Mouse (Mus musculus) cerebellum, adult 8-10 months (tissue): Measurements from ENCODE around the gene Itpr1.

Experiments
- DNase-seq: peaks from one replicate; pipeline ENCODE4 v3.0.0; 2022

The Itpr1 gene

DNA sequence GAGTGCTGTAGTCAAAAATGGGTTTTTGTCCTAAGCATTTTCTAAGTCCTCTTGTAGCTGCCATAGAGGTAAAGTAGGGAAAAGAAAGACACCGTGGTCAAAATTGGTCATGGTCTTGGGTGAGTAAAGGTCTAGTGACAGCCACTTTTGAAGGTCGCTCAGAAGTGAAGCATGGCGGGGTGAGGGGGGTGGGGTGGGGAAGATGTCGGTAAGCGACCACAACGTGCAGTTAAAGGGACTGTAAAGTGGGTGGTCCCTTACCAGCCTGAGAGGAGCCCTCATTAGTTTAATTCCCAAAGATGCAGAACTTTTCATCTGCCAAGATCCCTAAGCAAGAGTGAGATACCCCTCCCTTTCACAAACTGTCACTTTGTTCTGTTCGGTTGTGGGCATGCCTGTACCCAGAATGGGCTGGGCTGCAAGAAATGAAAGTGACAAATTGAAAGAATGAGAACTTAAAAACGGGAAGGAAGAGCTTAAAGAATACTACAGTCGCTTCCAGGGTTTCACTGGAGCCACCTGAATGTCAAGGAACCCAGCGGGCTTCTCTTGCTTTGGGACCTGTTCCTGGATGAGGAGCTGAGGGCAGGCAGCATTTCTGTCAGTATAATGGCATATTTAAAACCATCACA lies 1.5 kb downstream of the Itpr1 start:
- DNase-seq, result no peak

DNA sequence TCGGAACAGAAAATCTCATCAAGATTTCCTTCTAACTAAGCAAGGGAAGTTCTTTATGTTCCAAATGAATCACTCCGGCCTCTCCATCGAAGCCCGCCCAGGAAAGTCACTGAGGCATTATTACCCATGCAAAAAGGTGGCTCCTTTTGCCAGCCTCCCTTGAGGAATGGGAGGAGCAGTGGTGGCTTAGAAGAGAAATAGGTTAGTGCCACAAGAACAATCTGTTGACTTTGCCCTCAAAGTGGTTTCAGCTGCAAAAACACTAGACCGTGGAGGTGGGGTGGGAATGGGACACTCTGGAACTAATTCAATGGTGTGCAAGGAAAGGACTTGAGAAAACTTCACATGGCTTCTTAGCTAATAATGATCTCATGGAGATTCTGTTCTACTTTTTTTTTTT lies 3.2 kb downstream of the Itpr1 start:
- no peak for DNase-seq

DNA sequence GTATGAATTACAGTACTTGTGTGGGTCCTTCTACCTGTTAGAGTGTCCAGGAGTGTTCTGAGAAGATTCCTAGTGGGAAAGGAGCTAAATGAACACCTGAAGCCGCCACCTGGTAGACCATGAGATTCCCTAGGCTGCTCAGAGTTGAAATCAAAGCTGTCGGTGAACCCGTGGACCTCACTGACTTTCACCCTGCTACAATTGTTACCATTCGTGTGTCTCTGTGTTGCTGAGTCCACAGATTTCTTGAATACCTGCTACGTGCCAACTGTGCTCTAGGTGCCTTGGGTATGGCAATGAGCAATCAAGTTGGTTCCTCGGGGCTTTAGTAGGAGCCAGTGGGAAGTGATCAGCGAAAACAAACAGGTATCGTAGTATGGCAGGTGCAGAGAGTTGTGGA lies 3.9 kb downstream of the Itpr1 start:
- no peak for DNase-seq

DNA sequence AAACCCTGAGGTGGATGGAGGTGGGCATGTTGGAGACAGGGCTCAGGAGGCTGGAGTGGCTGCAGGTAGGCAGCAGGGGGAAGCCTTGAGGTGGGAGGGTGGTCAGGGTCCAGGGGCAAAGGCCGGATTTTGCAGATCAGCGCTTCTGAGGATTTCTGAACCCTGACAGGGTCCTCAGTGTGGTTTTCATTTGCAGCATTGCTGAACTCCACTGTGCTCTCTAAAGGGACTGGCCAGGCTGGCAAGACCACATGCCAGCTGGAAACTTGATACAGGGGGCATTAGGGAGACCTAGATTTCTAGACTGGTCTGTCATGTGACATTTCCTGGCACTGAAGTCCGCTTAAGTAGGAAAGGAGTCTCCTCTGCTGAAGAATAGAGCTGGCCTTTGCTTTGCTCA lies 5.1 kb downstream of the Itpr1 start:
- DNase-seq, result no peak

DNA sequence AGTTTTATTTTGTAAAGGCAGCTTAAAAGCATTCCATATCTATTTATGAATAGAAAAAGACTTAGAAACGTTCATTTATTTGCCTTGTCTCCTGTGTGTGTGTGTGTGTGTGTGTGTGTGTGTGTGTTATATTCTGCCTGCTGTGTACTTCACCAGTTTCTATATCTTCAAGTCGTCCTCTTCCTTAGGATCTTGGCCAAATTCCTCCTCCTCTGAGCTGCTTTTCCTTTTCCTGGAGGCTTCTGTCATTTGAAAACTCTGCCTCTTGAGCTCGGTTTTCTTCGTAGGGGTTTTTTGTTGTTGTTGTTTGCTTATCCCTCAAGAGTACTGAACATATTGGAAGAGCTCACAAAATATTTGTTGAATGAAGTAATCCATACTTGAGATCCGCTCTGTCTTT lies 9.5 kb downstream of the Itpr1 start:
- no peak for DNase-seq

DNA sequence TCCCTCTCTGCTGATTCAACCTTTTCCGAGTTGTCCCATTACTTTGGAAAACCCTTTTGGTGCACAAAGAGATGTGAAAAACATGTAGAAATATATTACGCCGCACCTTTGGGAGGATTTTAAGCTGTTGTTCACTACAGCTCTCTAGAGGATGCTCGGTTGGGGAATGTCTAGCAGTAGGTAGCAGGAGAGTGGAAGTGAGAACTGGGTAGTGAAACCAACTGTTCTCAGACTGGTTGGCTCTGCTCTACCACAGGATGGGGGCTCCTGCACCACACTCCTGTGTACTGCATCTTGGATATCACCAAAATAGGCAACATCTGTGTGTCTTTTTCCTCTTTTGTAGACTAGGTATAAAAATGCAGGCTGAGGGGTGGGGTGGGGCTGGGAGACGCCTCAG lies 10.0 kb downstream of the Itpr1 start:
- no peak for DNase-seq

DNA sequence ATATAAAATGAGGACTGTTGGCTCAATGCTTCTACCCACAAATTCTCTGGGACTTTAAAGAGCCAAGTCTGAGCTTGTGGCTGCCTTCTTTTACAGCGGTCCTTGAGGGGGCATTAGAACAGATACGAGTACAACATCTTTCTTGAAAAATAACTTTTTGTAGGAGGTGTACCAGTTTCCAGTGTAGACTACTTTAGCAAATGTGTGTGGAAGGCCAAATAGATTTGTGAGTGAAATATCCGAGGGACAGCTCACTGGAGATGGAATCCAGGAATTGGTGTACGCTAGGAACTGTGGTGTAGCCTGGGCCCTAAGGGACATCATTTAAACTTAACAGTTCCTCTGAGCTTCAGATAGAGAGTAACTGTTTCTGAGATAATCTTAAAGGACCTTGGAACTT lies 11.5 kb downstream of the Itpr1 start:
- no peak for DNase-seq

DNA sequence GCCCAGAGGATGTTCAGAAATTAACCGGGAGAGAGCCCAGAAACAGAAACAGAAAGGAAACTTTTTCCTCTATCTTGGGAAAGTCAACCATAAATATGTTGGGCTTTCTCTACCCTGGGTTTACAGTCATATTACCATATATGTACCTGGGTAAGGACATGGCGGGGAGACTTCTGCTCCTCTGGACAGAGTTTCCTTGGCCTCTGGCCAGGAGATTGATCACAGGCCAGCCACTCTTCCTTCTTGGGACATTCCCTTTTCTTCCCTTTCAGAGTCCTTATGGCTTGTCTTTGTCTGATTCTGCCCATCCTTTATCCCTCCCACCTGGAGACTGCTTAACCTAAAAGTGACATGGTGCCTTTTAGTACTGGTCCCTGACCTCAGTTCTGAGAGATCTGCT lies 12.1 kb downstream of the Itpr1 start:
- DNase-seq, result no peak

DNA sequence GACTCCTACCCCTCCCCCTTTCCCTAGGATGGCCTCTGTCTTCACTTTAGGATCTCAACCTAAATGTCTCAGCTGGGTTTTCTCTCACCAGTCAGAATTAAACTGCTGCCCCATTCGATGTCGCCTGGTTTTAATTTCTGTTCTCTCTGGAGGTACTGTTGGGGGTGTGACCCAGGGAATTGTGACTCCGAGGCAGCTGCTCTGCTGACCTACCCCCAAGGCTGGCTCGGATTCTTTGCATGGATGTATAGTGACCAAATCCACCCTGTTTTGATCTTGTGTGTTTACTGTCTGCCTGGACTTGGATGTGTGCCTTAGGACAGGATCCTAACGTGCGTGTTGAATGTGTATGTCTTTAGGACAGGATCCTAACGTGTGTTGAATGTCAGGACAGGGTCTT lies 13.3 kb downstream of the Itpr1 start:
- no peak for DNase-seq

DNA sequence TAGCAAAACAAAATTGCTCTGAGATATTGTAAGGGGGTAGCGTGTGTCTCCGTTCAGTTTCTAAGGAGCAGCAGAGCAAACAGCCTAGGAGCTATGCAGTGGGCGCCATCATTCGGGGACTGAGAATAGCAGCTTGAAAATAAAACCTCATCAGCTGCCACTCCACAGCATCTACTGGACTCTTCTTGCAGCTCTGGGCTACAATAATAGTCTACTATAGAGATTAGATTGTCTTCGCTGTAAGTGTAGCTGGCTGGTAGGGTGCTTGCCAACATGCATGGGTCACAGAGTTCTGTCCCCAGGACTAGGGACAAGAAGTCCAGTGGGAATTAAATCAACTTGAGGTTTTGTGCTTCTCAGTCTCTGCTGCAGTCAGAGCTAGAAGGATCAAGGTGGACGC lies 14.6 kb downstream of the Itpr1 start:
- no peak for DNase-seq

DNA sequence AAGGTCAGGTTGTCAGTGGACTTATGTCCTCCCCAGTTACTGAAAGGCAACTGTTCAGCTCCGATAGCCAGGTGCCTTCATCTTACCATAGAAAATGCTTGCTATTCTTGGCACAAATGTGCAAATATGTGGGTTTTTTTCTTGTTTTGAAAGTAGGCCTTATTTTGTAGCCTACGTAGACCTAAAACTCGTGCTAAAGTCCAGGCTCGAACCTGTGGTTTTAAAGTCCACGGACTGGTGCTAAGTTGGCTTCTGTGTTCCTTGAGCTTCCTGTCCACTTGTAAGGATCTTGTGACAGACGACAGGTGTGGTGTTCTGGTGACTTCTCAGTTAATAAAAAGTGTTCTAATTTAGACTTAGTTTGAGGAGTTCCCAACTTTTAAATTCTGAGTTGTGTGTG lies 15.2 kb downstream of the Itpr1 start:
- no peak for DNase-seq

DNA sequence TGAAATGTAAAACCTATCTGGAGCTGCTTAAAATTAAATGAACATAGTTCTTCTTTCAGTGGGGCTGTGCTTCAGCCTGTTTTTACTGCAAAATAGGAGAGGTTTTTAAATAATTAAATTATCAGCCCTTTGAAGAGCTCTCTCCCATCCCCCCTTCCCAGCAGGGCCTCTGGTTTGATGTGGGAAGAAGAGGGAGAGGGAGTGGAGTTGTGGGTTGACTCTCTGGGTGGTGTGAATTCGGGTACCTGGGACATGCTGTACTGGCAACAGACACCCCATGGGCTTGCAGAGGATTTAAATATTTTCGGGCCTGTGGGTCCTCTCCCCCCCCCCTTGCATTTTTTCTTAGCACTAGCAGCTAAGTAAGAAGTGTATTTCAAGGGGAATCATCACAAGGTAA lies 15.7 kb downstream of the Itpr1 start:
- DNase-seq, result no peak

DNA sequence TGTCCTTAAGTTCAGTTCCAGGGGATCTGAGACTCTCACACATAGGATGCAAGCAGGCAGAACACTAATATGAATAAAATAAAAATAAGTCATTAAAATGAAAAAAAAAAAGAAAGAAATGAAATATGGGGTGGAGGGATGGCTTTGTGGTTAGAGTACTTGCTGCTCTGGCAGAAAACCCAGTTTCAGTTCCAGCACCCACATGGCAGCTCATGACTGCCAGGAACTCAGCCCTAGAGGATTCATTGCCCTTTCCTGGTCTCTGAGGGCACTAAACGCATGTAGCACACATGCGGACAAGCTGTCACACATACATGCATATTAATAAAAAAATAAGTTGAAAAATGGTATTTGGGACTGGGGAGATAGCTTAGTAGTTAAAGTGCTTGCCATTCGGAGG lies 17.7 kb downstream of the Itpr1 start:
- no peak for DNase-seq

DNA sequence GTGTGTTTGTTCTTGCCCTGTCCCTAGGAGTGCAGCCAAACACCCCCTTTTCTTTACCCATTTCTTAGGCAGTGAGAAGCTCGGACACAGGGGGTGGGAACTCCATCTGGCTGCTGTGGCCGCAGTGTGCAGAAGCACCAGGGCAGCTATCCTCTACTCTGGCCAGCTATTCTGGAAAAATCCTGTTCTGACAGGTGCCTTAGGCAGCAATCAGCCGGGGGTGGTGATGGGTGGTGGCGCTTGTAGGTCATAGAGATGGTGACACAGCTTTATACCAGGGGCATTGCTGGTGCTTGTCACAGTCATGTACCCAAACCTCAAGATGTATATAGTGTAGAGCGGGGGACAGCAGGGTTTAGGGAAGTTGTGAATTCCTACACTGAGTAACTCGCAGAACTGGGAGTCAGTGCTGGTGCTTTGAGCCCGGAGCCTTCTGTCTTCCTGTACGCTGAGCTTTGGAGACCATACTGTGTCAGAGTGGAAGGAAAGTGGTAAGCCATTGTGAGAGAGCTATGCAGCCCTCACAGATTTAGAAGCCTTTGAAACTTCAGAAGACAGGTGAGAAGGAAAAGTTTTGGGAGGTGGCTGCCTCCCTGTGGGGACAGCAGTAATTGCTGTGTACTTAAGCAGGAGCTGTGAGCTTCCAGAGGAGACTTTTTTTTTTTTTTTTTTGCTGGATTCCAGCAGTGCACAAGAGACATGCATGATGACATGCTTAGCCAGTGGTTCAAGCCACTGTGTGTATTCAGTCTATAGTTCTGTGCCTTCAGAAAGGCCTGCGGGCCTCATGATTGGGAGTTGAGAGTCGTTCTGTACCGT lies 19.2 kb downstream of the Itpr1 start:
- no peak for DNase-seq

DNA sequence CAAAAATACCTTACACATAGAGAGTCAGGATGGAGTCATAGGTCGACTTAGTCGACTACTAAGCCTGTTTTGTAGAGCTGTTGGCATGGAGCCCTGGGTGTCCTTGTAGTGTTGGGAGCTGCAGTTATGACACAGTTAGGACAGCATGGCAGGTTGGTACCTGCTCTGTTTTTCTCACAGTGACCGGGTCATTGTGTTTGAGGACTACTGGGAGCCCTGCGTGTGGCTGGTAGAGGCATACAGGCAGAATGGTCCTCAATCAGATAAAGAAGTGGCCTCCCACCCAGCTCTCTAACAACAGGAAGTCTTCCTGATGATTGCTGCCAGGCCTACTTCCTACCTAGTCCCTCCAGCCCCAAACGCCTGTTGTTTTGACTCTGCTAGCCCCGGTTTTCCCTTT lies 20.2 kb downstream of the Itpr1 start:
- no peak for DNase-seq

DNA sequence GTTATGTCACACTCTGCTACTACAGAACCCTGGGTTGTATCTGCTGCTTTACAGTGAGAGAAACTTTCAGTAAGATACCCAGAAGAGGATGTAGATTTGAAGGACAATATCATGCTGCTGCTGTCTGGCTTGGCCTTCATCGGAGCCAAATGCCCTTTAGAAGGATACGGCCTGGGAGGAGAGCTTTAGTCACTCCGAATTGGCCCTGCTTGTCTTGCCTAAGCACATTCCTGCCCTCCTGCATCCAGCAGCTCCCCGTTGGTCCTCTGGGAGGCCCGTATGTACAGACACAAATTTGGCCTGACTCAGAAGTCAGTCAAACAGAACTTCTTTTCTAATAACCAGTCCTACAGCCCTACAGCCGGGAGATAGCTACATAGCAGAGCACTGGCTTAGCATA lies 21.6 kb downstream of the Itpr1 start:
- no peak for DNase-seq

DNA sequence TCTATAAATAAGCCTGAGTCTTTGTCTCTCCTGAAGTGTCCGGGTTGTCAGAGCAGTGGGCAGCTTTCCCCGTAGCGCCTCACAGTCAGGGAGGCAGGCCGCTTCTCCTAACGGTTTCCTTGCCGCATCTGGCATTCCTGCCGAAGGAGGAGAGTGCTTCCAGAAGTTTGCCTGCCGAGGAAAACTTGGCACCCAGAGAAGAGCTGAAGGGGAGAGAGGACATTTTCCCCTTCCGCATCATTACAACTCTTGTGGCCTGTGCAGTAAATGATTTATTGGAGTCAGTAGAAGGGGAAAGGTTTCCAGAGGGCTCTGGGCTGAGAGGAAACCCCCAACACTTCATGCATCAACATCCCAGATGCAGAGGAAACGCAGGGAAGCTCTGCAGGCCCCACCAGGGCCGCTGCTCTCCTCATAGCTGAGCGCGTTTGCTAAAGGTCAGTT lies 22.8 kb downstream of the Itpr1 start:
- no peak for DNase-seq

DNA sequence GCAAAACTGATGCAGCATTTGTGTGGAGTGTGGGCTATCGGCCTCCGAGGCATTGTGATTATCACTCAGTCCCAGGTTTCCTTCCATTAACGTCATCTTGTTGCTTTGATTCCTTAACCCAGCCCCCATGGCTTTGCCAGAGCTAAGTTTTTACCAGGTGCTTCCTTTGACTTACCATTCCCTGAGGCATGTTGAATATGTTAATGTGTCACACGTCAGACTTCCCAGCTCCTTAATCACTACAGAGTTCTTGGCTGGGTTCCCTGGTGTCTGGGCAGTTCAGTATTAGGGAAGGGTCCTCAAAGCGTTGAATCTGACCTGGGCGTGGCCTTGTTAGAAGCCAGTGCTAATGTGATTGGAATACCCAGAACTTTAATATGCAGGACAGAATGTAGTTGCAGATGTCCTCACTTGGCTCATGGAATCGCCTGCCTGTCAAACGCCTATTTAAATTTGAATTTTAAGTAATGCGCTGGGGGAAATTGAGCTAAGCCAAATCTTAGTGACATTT lies 23.6 kb downstream of the Itpr1 start:
- DNase-seq, result no peak

DNA sequence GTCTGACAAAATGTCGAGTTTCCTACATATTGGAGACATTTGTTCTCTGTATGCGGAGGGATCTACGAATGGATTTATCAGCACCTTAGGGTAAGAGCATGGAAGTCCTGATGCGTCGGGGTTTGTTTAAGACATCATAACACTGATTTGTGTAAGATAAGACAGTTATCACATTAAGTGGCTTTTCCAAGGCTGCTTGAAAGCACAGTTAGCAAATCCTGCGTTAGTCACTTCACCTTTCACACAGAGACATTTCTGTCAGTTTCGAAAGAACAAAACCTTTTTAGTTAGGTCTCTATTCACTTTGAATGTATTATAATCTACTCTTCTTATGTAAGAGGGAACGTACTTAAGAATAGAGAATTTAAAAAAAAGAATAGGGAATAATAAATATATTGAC lies 24.1 kb downstream of the Itpr1 start:
- no peak for DNase-seq

DNA sequence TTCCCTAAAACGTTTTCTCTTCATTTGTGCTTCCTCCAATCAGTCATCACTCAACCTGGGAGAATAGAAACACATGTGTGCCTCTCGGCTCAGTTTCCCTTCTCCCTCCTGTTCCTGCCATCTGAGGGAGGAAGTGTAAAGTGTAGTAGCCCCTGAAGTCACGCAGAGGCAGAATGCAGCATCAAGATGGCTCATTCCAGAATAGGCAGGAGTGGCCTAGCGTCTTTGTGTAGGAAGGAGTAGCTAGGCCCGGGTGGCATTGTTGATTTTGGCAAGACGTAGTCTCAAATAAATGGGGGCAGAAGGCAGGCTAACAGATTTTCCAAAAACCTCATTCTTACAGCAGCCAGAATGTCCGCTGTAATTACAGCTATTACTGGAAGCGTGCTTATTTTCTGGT lies 24.7 kb downstream of the Itpr1 start:
- no peak for DNase-seq

DNA sequence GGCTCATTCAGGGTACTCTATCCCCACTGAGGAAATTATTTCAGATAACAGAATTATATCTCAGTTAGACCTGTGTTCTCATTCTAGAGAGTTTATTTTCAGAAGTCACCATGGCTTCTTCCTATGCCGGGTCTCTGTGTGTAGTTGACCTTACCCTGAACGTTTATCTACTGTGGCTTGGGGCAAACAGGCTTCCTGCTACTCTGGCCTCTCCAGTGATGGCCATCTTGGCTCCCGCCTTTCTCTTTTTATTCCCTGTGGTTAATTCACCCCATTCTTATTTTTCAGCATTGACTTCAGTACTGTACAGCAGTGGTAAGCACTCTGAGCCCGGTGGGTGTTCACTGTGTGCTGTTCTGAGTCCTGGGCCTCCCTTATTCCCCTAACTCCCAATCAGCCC lies 25.1 kb downstream of the Itpr1 start:
- DNase-seq, result no peak

DNA sequence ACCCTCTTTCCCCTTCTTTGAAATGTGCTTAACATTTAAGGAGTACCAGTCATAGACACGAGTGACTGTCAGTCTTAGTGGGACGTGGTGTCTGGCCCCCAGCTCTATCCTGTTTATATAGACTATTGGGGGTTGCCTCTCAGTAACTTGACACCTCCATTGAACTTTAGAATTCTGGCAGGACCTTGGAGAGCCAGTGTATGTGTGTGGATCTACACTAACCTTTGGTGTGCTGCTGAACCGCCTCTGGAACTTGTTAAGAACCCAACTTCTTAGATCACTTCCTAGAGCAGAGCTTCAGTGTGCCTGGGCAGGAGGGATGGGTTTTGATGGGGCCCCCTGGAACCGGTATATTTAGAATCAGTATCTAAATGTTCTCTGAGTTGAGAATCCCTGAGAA lies 26.2 kb downstream of the Itpr1 start:
- no peak for DNase-seq

DNA sequence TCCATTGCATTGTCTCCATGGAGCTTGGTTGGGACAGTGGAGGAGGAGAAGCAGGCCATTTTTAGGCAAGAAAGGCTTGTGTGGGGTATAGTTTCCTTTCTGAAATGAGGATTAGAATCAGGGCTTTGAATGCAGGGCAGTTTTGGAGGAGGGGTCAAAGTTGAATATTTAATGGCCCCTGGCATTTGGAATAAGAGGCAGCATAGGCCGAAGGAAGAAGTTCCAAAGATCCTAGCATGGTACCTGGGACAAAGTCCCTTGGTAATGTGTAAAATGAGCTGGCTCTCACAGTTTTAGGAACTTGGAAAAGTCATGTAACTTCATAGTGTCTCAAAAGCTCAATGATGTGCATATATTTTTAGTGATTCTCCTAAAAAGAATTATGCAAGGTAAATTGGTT lies 27.1 kb downstream of the Itpr1 start:
- no peak for DNase-seq

DNA sequence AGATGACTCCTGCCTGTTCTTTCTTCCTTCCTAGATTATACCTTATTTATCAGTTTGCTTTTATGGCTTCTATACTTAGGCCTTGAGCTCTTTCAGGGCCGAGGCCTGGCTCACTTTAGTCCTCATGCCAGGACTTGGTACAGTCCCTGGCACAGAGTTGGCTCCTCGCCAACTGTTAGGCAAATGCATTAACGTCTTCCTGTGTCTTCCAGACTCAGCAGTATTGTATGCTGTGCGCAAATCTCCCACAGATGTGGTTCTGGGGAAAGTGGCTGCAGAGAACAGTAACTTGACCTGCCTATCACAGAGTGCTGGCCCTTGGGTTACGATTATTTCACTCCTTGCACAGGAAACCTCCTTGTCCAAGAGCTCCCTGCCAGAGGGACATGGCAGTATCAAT lies 27.9 kb downstream of the Itpr1 start:
- DNase-seq, result no peak

DNA sequence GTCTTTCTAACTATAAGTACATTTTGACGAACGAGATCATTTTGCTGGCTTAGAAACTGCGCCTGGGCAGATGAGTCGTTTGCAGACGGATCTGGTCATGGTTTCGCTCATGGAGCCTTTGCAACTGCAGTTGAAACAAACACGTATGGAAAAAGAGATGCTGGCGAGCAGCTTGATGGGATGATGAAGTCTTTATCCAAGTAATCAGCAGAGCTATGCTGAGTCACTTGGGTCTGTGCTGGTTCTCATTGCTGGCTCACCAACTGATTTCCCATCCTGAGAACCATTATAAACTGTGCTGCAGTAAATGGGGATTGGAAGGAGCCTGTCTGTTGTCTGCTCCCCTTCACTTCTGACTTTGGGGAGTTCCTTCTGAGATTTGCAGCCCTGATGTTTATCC lies 31.7 kb downstream of the Itpr1 start:
- DNase-seq, result no peak
